Mouse (Mus musculus): ENCODE results near the gene Lrrc58. TPM values are rescaled to one million over a fixed set of nuclear protein-coding genes. Genes with fewer than 3 reads are reported as not detected.

Gene Lrrc58
- polyA plus RNA-seq, 1 experiment from 2014 or later, result 41.8 TPM

DNA sequence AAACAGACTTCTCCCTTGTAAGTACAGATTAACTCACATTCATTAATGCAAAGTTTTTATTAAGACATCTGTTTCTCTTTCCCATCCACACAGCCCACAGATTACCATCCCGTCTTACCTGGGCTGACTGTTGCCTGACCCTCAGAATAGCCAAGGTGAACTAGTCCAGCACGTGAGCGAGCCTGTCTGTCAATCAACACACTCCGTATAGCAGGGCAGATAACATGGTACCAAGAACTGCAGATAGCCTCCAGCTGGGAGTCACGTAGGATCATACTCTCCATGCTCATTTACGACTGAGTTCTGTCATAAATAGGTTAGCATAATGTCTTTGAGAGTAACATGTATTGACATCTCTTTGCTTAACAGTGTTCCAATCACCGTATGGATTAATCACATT, 7.2 kb upstream of the Lrrc58 start, which contains the start of gene Gm36028:
Gene Gm36028 (minus strand): TSS at position 118 of the 400 bp plus-strand sequence.
- H3K27ac ChIP-seq (ENCODE audit: low read length), result no peak within 1 kb of the TSS
- no peaks in the 10 kb centered on the region for H3K9me3 ChIP-seq (replicated peaks; ENCODE audit: control insufficient read depth, low read length)
- H3K4me1 ChIP-seq (ENCODE audit: control insufficient read depth, insufficient read depth, low read length), result no peaks in the 10 kb centered on the region
- WGBS, result 67% methylated on average over 7 of the region's 7 CpGs
- peak; percentile 66 for ATAC-seq (ENCODE audit: insufficient read depth, low FRiP score)
- H3K27me3 ChIP-seq (ENCODE audit: control insufficient read depth, insufficient read depth, low read length), result no peaks in the 10 kb centered on the region
- H3K36me3 ChIP-seq (ENCODE audit: control insufficient read depth, insufficient read depth, low read length), result no peaks in the 10 kb centered on the region
- H3K4me3 ChIP-seq (replicated peaks; ENCODE audit: low read length), result no peak within 1 kb of the TSS
- H3K9ac ChIP-seq (ENCODE audit: low read length), result no peak within 1 kb of the TSS
- H3K4me2 ChIP-seq (ENCODE audit: low read depth, low read length), result no peak within 1 kb of the TSS

DNA sequence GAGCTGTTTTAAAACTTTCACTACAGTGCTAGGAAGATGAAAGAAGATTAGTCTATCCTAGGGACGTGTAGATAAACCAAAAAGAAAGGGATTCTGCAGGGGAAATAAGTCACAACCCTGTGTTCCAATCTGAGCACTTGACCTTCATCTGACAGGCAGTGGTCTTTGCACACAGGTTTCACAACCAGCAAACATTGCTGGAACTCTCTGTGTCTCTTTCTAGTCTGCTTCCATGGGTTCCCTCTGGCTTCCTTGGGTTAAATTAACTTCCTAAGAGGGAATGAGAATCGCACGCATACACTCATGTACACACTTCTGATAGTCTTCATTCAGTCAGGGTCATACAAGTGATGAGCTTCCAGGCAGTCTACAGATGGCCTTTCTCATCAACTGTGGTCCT, 4.3 kb upstream of the Lrrc58 start:
- H3K4me1 ChIP-seq (ENCODE audit: control insufficient read depth, insufficient read depth, low read length), result no peaks in the 10 kb centered on the region
- WGBS, result 71% methylated on average over 3 of the region's 3 CpGs
- H3K4me2 ChIP-seq (ENCODE audit: low read depth, low read length), result no peak overlapping the region
- no peaks in the 10 kb centered on the region for H3K36me3 ChIP-seq (ENCODE audit: control insufficient read depth, insufficient read depth, low read length)
- H3K27ac ChIP-seq (ENCODE audit: low read length), result no peak overlapping the region
- no peaks in the 10 kb centered on the region for H3K27me3 ChIP-seq (ENCODE audit: control insufficient read depth, insufficient read depth, low read length)
- no peak overlapping the region for H3K9ac ChIP-seq (ENCODE audit: low read length)
- ATAC-seq (ENCODE audit: insufficient read depth, low FRiP score), result no peak
- no peak overlapping the region for H3K4me3 ChIP-seq (replicated peaks; ENCODE audit: low read length)
- H3K9me3 ChIP-seq (replicated peaks; ENCODE audit: control insufficient read depth, low read length), result no peaks in the 10 kb centered on the region

DNA sequence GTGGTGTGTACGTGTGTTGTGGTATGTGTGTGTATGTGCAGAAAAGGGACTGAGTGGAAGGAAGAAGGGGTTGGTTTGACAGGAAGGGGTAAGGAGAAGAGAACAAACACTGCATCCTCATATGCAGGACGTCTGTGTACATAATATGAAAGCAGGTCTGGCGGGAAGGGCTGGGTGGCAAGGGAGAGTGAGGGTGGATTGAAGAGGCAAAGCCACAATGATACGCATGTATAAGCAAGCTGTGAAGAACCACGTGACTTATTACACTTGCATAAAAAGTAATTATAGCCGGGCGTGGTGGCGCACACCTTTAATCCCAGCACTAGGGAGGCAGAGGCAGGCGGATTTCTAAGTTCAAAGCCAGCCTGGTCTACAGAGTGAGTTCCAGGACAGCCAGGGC, 2.3 kb upstream of the Lrrc58 start:
- WGBS, result 74% methylated on average over 9 of the region's 9 CpGs

GRCm38 (mm10) chr16:37868506-37869469, 599 bp downstream of the Lrrc58 start:
- H3K36me3 ChIP-seq (ENCODE audit: control insufficient read depth, insufficient read depth, low read length), result no peaks in the 10 kb centered on the region
- under 1% methylated on average over 87 of the region's 87 CpGs for WGBS
- H3K27me3 ChIP-seq (ENCODE audit: control insufficient read depth, insufficient read depth, low read length), result no peaks in the 10 kb centered on the region
- peak overlapping the region; percentile 72 for H3K4me2 ChIP-seq (ENCODE audit: low read depth, low read length)
- peak overlapping the region; percentile 98 for H3K27ac ChIP-seq (ENCODE audit: low read length)
- peak; percentile 71 for ATAC-seq (ENCODE audit: insufficient read depth, low FRiP score)
- no peaks in the 10 kb centered on the region; the same call in 1 of the 2 replicates for H3K9me3 ChIP-seq (replicated peaks; ENCODE audit: control insufficient read depth, low read length)
- peak overlapping the region; percentile 99 for H3K4me3 ChIP-seq (replicated peaks; ENCODE audit: low read length)
- peak overlapping the region; percentile 99 for H3K9ac ChIP-seq (ENCODE audit: low read length)
- peaks cover 17% of the 10 kb centered on the region for H3K4me1 ChIP-seq (ENCODE audit: control insufficient read depth, insufficient read depth, low read length)

More for the DNA sequence above, 2.3 kb upstream of the Lrrc58 start:
- Histone ChIP-seq H3K4me2 (ENCODE audit: low read depth, low read length) (no peak overlapping the region), H3K27me3 (ENCODE audit: control insufficient read depth, insufficient read depth, low read length) (no peaks in the 10 kb centered on the region), H3K27ac (ENCODE audit: low read length) (no peak overlapping the region), H3K4me3 (replicated peaks; ENCODE audit: low read length) (no peak overlapping the region), H3K9me3 (replicated peaks; ENCODE audit: control insufficient read depth, low read length) (no peaks in the 10 kb centered on the region), H3K4me1 (ENCODE audit: control insufficient read depth, insufficient read depth, low read length) (peaks cover 9% of the 10 kb centered on the region), H3K36me3 (ENCODE audit: control insufficient read depth, insufficient read depth, low read length) (no peaks in the 10 kb centered on the region), H3K9ac (ENCODE audit: low read length) (no peak overlapping the region)
- ATAC-seq (ENCODE audit: insufficient read depth, low FRiP score), result no peak

- Histone ChIP-seq H3K4me3 (replicated peaks; ENCODE audit: low read length) (peak overlapping the region; percentile 99), H3K4me2 (ENCODE audit: low read depth, low read length) (peak overlapping the region; percentile 72), H3K27ac (ENCODE audit: low read length) (peak overlapping the region; percentile 98), H3K9ac (ENCODE audit: low read length) (peak overlapping the region; percentile 99), H3K4me1 (ENCODE audit: control insufficient read depth, insufficient read depth, low read length) (peaks cover 17% of the 10 kb centered on the region), H3K36me3 (ENCODE audit: control insufficient read depth, insufficient read depth, low read length) (no peaks in the 10 kb centered on the region), H3K9me3 (replicated peaks; ENCODE audit: control insufficient read depth, low read length) (no peaks in the 10 kb centered on the region; the same call in 1 of the 2 replicates), H3K27me3 (ENCODE audit: control insufficient read depth, insufficient read depth, low read length) (no peaks in the 10 kb centered on the region)
- no peak for ATAC-seq (ENCODE audit: insufficient read depth, low FRiP score)
- 10% methylated on average over 4 of the region's 4 CpGs for WGBS
Measured at GRCm38 (mm10) chr16:37869470-37870231, 1.5 kb downstream of the Lrrc58 start.

DNA sequence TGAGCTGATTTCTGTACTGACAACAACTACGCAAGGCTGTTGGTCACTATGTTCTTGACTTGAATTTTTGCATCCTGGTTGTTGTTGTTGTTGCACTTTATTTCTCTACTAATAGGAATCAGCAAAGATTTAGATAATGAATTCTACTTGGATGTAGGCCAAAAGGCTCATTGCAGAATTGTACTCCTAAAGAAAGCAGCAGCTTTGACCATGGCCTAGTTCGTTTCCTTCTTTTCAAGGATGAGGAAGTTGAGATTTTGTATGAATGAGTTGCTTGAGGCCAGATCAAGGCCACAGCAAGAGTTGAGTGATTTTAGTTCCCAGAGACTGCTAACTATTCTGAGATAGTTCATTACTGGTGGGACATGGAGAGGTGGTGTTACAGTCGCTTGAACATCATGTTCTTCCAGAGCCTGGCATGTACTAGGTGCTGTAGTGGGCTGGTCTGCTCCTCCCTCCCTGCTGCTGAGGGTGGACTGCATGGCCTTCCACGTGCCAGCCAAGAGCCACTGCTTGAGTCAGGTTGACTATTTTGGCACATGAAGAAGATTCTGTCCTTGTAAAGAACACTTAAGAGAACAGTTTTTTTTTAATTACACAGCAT, 3.0 kb downstream of the Lrrc58 start:
- Histone ChIP-seq H3K9ac (ENCODE audit: low read length) (no peak overlapping the region), H3K4me3 (replicated peaks; ENCODE audit: low read length) (no peak overlapping the region), H3K4me1 (ENCODE audit: control insufficient read depth, insufficient read depth, low read length) (peaks cover 17% of the 10 kb centered on the region), H3K27me3 (ENCODE audit: control insufficient read depth, insufficient read depth, low read length) (no peaks in the 10 kb centered on the region), H3K27ac (ENCODE audit: low read length) (no peak overlapping the region; the same call in 1 of the 2 replicates), H3K36me3 (ENCODE audit: control insufficient read depth, insufficient read depth, low read length) (no peaks in the 10 kb centered on the region), H3K9me3 (replicated peaks; ENCODE audit: control insufficient read depth, low read length) (no peaks in the 10 kb centered on the region; the same call in 1 of the 2 replicates), H3K4me2 (ENCODE audit: low read depth, low read length) (peak overlapping the region; percentile 16)
- no peak for ATAC-seq (ENCODE audit: insufficient read depth, low FRiP score)
- WGBS, result 70% methylated on average over 4 of the region's 4 CpGs

GRCm38 (mm10) chr16:37874501-37875235, 6.5 kb downstream of the Lrrc58 start:
- Histone ChIP-seq H3K27me3 (ENCODE audit: control insufficient read depth, insufficient read depth, low read length) (no peaks in the 10 kb centered on the region), H3K4me3 (replicated peaks; ENCODE audit: low read length) (no peak overlapping the region), H3K4me1 (ENCODE audit: control insufficient read depth, insufficient read depth, low read length) (peaks cover 16% of the 10 kb centered on the region), H3K9ac (ENCODE audit: low read length) (no peak overlapping the region), H3K27ac (ENCODE audit: low read length) (no peak overlapping the region), H3K4me2 (ENCODE audit: low read depth, low read length) (no peak overlapping the region), H3K9me3 (replicated peaks; ENCODE audit: control insufficient read depth, low read length) (no peaks in the 10 kb centered on the region; the same call in 1 of the 2 replicates), H3K36me3 (ENCODE audit: control insufficient read depth, insufficient read depth, low read length) (peaks cover 3% of the 10 kb centered on the region; the same call in 1 of the 2 replicates)
- 80% methylated on average over 4 of the region's 4 CpGs for WGBS
- no peak for ATAC-seq (ENCODE audit: insufficient read depth, low FRiP score)

GRCm38 (mm10) chr16:37877406-37877805, 9.2 kb downstream of the Lrrc58 start:
- no peak overlapping the region for H3K4me3 ChIP-seq (replicated peaks; ENCODE audit: low read length)
- no peaks in the 10 kb centered on the region for H3K27me3 ChIP-seq (ENCODE audit: control insufficient read depth, insufficient read depth, low read length)
- H3K9ac ChIP-seq (ENCODE audit: low read length), result no peak overlapping the region
- H3K36me3 ChIP-seq (ENCODE audit: control insufficient read depth, insufficient read depth, low read length), result peaks cover 11% of the 10 kb centered on the region; the same call in 1 of the 2 replicates
- H3K4me2 ChIP-seq (ENCODE audit: low read depth, low read length), result no peak overlapping the region
- H3K4me1 ChIP-seq (ENCODE audit: control insufficient read depth, insufficient read depth, low read length), result no peaks in the 10 kb centered on the region
- 94% methylated on average over 3 of the region's 3 CpGs for WGBS
- no peak overlapping the region for H3K27ac ChIP-seq (ENCODE audit: low read length)
- no peaks in the 10 kb centered on the region; the same call in 1 of the 2 replicates for H3K9me3 ChIP-seq (replicated peaks; ENCODE audit: control insufficient read depth, low read length)
- no peak for ATAC-seq (ENCODE audit: insufficient read depth, low FRiP score)
